Mouse (Mus musculus): Measurements from ENCODE around the gene Celsr2.

Gene Celsr2

DNA sequence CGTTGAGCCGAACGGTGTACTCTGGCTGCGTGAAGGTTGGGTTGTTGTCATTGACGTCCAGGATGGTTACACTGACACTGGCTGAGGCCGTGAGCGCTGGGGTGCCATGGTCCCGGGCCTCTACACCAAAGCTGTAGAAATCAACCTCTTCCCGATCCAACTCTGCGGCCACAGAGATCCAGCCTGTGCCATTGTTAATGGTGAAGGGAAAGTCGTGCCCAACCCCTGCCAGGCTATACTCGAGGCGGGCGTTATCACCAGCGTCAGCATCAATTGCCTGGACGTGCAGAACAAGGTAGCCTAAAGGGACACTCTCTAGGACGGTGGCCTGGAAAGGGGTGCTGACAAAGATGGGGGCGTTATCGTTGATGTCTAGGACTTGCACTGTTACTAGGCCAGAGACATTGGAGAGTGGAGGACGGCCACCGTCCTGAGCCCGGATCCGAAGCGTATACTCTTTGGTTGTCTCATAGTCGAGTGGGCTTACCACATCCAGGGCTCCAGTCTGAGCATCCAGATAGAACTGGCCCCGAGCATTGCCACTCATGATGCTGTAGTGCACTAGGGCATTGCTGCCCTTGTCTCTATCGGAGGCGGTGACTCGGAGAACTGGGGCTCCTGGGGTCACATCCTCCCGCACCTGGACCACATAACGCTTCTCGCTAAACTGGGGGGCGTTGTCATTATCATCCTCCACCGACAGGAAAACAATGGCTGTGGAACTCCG lies 1.6 kb downstream of the Celsr2 start:
- DNase-seq (ENCODE audit: low read depth, low spot score), result no peak

DNA sequence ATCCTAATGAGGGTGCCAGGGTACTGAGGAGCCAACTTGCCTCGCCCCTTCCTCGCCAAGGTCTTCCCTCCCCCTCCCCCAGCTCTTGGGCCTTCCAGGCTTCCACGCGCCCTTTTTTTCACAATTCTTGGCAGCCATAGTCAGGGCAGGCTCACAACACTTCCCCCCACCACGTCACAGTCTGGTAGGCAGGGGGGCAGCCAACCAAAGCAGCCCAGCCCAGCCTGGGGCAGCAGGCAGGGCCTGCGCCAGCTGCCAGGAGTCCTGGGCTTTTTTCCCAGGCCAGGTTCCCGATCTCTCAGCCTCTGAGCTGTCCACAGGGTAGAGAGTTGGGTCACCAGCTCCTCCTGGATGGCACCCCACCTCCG lies 3.6 kb downstream of the Celsr2 start:
- DNase-seq (ENCODE audit: low read depth, low spot score), result no peak

- no peak for DNase-seq (ENCODE audit: low read depth, low spot score)
Observed at GRCm38 (mm10) chr3:108411026-108411753, 4.2 kb downstream of the Celsr2 start.

- no peak for DNase-seq (ENCODE audit: low read depth, low spot score)
Observed at GRCm38 (mm10) chr3:108410359-108410714, 5.0 kb downstream of the Celsr2 start.

DNA sequence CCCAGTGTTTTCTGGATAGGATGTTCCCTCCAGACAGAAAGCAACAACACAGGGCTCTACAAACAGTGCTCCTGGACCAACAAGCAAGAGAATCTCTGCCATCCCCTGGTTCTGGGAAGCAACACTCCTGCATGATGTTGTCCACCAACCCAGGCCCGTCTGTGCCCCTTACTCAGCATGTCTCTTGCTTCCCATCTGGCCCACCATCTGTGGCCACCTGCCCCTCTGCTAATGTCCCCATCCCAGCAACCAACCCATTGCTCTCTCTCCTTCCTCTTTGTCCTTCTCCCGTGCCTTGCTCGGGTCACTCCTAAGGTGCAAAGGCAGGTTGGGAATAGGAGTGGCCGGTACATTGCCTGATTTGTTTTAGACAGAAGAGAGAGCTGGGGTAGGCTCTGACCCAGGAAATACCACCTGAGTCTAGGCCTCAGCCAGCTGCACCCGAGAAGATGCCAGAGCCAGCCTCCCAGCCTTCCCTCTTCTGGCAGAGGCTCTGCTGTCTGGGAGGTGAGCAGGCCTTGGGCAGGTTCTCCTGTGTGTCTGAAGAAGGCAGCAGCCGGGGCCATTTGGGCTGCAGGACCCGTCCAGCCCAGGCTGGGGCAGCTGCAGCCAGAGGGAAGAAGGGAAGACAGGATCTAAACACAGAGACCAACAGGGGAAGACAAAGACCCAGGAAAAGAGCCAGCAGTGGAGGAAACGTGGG lies 5.5 kb downstream of the Celsr2 start:
- no peak for DNase-seq (ENCODE audit: low read depth, low spot score)

DNA sequence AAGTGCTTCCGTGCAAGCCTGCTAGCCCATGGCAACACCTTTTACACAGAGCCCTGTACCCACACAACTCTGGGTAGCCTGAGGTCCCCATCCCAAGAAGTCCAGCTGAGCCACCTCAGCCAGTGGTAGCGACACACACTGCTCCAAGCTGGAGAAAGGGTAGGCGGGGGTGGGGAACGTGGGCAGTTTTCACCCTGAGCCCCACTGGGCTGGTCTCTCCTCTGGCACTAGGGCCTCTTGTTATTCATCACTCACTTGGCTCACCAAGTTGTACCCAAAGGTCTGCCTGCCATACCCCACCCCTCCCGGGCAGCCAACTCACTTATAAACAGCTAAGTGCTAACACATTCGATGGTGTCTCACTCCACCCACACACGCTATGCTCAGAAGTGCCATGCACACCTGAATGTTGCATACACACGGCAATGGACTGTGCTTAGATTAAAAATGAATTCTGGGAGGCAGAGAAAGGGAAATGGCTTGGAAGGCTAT lies 6.8 kb downstream of the Celsr2 start:
- no peak for DNase-seq (ENCODE audit: low read depth, low spot score)

DNA sequence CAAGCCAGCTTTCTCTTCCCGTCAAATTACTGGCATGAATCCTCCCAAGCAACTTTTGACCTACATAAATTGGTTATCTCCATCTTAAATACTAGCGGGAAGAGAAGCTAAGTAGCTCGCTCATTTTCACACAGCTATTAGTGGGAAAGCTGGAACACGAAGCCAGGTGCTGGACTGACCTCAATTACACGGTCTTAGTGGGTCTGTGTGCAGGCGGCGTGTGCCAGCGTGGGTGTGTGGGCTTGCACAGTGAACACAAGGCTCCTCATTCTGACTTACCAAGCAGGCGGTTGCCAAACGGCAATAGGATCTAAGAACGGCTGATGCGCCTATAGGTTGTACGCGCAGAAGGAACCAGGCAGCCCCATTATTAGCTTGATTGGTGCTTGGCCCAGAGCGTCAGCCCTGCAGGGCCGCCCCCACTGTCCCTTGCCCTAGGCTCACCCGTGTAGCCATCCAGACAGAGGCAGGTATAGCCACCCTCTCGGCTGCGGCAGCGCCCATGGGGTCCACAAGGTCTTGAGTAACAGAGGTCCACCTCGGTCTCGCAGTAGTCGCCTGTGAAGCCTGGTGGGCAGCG lies 9.0 kb downstream of the Celsr2 start:
- DNase-seq (ENCODE audit: low read depth, low spot score), result no peak

DNA sequence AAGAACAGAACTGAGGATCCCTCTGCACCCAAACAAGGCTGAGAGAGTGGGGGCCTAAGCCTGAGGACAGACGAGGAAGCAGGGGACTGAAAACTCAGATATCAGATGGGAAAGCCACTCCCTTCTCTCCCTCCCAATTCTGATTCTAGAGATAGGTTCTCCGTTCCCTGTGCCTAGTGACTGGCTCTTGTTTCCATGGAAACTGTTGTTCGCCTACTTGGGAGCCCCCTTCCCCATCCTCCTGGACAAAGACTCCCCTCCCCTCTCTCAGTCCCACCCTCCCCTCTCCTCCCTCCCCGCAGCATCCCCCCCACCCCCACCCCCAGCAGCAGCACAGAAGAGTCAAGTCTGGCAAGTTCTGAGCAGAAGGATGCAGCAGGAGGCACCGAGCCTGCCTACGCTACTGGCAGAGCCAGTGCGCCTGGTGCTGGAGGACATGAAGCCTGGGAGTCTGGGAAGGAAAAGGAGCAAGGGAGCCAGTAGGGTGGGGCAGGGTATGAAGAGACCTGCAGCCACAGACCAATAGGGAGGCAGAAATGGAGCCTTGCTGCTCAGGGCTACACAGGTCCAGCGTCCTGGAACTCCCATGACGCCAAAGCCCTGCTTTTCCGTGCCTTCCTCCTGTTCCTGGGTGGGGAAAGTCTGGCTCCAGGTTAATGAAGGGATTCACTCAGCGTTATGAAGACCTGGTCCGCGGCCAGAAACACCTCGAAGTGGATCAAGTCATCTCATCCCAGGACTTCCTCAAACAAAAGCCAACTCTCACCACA lies 9.6 kb downstream of the Celsr2 start:
- DNase-seq (ENCODE audit: low read depth, low spot score), result no peak

DNA sequence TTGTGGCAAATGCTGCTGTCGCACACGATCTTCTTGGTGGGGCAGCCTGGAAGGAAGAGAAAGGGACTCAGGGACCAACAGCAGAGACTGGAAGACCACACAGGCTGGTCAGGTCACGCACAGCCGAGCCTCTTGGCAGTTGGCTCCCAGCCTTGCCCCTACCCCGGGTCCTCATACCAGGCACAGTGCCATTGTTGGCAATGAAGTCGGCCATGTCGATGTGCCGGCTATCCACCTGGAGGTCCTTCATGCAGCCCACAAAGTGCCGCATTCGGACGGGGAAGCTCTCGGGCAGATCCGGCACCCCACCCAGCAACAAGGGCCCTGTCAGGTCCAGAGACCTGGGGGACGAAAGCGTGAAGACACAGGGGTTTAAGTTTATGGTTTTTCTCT lies 12.8 kb downstream of the Celsr2 start:
- no peak for DNase-seq (ENCODE audit: low read depth, low spot score)

GRCm38 (mm10) chr3:108401692-108402527 lies 13.4 kb downstream of the Celsr2 start:
- peak; percentile 94 for DNase-seq (ENCODE audit: low read depth, low spot score)

DNA sequence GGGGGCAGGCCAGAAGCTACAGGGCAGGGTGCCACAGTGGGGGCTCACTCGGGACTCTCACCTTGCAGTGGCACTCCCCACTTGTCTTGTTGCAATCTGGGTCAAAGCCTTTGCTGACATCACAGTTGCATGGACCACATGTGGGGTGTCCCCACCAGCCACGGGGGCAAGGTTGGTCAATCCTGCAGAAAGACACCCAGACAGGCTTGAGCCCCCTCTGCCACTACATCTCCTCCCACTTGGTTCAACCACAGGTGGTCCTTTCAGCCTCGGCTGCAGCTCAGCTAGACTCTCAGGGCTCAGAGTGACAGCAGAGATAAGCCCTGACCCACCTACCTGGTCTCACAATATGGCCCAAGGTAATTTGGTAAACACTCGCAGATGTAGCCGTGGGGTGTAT lies 14.9 kb downstream of the Celsr2 start:
- no peak for DNase-seq (ENCODE audit: low read depth, low spot score)

- DNase-seq (ENCODE audit: low read depth, low spot score), result no peak
Observed at GRCm38 (mm10) chr3:108398281-108398680, 17.1 kb downstream of the Celsr2 start.

DNA sequence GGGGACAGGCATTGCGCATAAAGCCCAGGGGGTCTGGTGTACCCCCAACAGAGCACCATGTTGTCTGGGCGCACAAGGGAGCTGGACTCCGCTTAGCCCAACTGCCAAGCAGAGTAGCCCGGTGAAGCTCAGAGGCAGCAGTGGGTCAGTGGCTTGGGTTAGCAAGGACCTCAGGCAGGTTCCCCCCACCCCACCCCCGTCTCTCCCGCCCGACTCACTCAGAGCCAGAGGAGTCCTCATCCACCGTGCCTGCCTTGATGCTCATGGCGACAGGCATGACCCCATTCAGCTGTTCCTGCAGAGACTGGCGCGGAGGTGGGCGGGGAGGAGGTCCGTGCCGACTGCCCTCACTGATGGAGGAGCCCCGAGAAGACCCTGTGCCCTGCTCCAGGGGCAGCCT lies 22.6 kb downstream of the Celsr2 start:
- no peak for DNase-seq (ENCODE audit: low read depth, low spot score)

GRCm38 (mm10) chr3:108392299-108392698 lies 23.1 kb downstream of the Celsr2 start:
- no peak for DNase-seq (ENCODE audit: low read depth, low spot score)

DNA sequence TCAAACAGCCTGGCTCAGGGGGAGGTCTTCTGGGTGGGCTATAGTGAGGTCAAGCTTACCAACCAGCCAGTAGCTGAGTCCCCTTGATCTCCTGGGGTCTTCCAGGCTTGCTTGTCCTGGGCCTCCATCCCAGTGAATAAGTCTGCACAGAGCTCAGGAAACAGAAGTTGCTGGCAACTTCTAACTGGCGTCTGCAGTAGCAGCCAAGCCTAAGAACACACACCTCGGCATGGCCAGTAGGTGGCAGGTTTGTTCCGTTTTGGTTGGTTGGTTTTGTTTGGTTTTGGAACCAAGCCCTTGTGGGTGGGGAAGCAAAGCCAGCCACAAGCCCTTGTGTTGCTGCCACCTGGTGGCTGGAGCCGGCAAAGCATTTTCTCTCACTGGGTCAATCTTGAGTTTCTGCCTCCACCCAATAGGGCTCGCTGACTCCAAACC lies 26.2 kb downstream of the Celsr2 start:
- DNase-seq (ENCODE audit: low read depth, low spot score), result peak; percentile 94

- no peak for DNase-seq (ENCODE audit: low read depth, low spot score)
Observed at GRCm38 (mm10) chr3:108386186-108386585, 29.2 kb downstream of the Celsr2 start.

DNA sequence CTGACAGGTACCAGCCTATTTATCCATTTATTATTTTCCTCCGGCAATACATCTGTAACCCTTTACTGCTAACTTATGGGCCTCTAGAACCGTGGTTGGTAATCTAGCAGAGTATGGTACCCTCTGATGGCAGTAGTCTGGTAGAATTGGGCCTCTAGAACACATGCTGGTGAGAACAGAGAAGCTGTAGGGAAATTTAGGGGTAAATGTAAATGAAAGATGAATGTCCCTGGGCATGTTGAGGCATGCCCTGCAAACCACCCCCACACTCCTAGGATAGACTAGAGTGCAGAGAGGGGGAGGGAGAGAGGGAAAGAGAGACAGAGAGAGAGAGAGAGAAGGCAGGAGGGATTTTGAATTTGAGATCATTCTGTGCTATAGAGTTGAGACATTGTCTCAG lies 30.9 kb downstream of the Celsr2 start:
- DNase-seq (ENCODE audit: low read depth, low spot score), result no peak

- DNase-seq (ENCODE audit: low read depth, low spot score), result peak; percentile 69
Observed at GRCm38 (mm10) chr3:108383485-108384354, 31.6 kb downstream of the Celsr2 start, which contains the start of gene Psrc1. Psrc1 (plus strand) TSS chr3:108383839.
